Mouse (Mus musculus) liver, adult (tissue): ENCODE results near the gene Polm.
A peak's percentile ranks its signal among the peaks of the same experiment; 100 is the strongest.

Experiments
- GATA4 ChIP-seq: IDR thresholded peaks from 2 replicates; pipeline ENCODE4 v1.6.1; 2014; ENCODE audit warnings: mild to moderate bottlenecking, low read length; ENCODE audit not compliant: insufficient replicate concordance

Polm gene

GRCm38 (mm10) chr11:5837251-5838246 lies at the start of gene Polm:
TSS of gene Polm (minus strand) at chr11:5838016.
- TF ChIP-seq GATA4, result no peak

GRCm38 (mm10) chr11:5887250-5887649 lies 49.4 kb upstream of the Polm start:
- no peak for TF ChIP-seq GATA4

GRCm38 (mm10) chr11:5886187-5886586 lies 48.4 kb upstream of the Polm start:
- no peak for TF ChIP-seq GATA4

- TF ChIP-seq GATA4, result no peak
Measured at GRCm38 (mm10) chr11:5882518-5882917, 44.7 kb upstream of the Polm start.

GRCm38 (mm10) chr11:5879905-5880304 lies 42.1 kb upstream of the Polm start:
- no peak for TF ChIP-seq GATA4

- TF ChIP-seq GATA4, result no peak
Measured at GRCm38 (mm10) chr11:5878661-5879060, 40.8 kb upstream of the Polm start.

- TF ChIP-seq GATA4, result peak; percentile 78; the same call in 1 of the 2 replicates
Measured at GRCm38 (mm10) chr11:5877921-5878526, 40.2 kb upstream of the Polm start, which contains the start of gene Pold2. TSS of gene Pold2 (minus strand) at chr11:5878292.

GRCm38 (mm10) chr11:5877421-5877820 lies 39.6 kb upstream of the Polm start:
- no peak for TF ChIP-seq GATA4

- TF ChIP-seq GATA4, result no peak
Measured at GRCm38 (mm10) chr11:5873192-5873591, 35.4 kb upstream of the Polm start.

- no peak for TF ChIP-seq GATA4
Measured at GRCm38 (mm10) chr11:5872707-5873106, 34.9 kb upstream of the Polm start.

GRCm38 (mm10) chr11:5870069-5870468 lies 32.3 kb upstream of the Polm start:
- no peak for TF ChIP-seq GATA4

- TF ChIP-seq GATA4, result no peak
Measured at GRCm38 (mm10) chr11:5869331-5869730, 31.5 kb upstream of the Polm start.

GRCm38 (mm10) chr11:5868324-5868723 lies 30.5 kb upstream of the Polm start:
- no peak for TF ChIP-seq GATA4

GRCm38 (mm10) chr11:5867196-5867595 lies 29.4 kb upstream of the Polm start:
- TF ChIP-seq GATA4, result no peak

- no peak for TF ChIP-seq GATA4
Measured at GRCm38 (mm10) chr11:5862394-5863105, 24.7 kb upstream of the Polm start.
